Mouse (Mus musculus) CH12.LX (cell line): Measurements from ENCODE around the gene Syne1. TPM values are rescaled to one million over a fixed set of nuclear protein-coding genes. Genes with fewer than 3 reads are reported as not detected.
"Not testable (repeated sequence)": the region's sequence is repeated elsewhere in the genome, so short reads cannot be mapped to it uniquely, and the experiment has no call there.

ENCODE experiments used
- DNase-seq: peaks from one replicate; pipeline ENCODE4 v3.0.0-alpha.2; 2013; ENCODE audit errors: extremely low read depth
- H3K27ac ChIP-seq: 2 replicates; pipeline ENCODE4 v1.5.1; 2012; ENCODE audit warnings: low read depth, mild to moderate bottlenecking, control low read depth, moderate library complexity; ENCODE audit not compliant: insufficient read depth
- H3K27me3 ChIP-seq: replicated peaks from 2 replicates; pipeline ENCODE3; 2012; ENCODE audit warnings: inconsistent platforms
- H3K36me3 ChIP-seq, 2 experiments: replicated peaks in 1 of 2; 2 replicates each; pipeline versions ENCODE3 to v1.6.1; 2012; ENCODE audit warnings: inconsistent platforms in 1 of 2, low read length in 1 of 2, mild to moderate bottlenecking in 1 of 2, mixed read lengths in 1 of 2, moderate library complexity in 1 of 2; ENCODE audit not compliant: control insufficient read depth in 1 of 2, insufficient read depth in 1 of 2
- H3K4me1 ChIP-seq, 2 experiments: 2 replicates each; pipeline ENCODE4 v1.6.1; 2012; ENCODE audit warnings: inconsistent platforms in 1 of 2, moderate library complexity in 1 of 2; ENCODE audit not compliant: insufficient read depth in 2 of 2, control insufficient read depth in 1 of 2
- H3K4me2 ChIP-seq: 2 replicates; pipeline ENCODE4 v1.6.1; 2012; ENCODE audit warnings: low read depth, mild to moderate bottlenecking, control low read depth; ENCODE audit not compliant: poor library complexity, insufficient read depth, severe bottlenecking
- H3K4me3 ChIP-seq, 3 experiments: fragments of 150-350 bp in 1 of 3; sonication (generic) in 1 of 3; replicated peaks in 1 of 3; 2 replicates each; pipeline versions ENCODE3 to v1.5.1; 2011 to 2012; ENCODE audit warnings: low read depth in 2 of 3, low read length in 2 of 3, mild to moderate bottlenecking in 2 of 3, moderate library complexity in 2 of 3, control low read depth in 1 of 3, improper control_type of control experiment in 1 of 3, inconsistent platforms in 1 of 3, mixed read lengths in 1 of 3; ENCODE audit not compliant: poor library complexity in 1 of 3
- H3K79me2 ChIP-seq: replicated peaks from 2 replicates; pipeline ENCODE4 v1.6.1; 2012; ENCODE audit warnings: mild to moderate bottlenecking, moderate library complexity; ENCODE audit not compliant: control insufficient read depth, poor library complexity, insufficient read depth, severe bottlenecking; ENCODE audit errors: extremely low read depth
- H3K9ac ChIP-seq: 2 replicates; pipeline ENCODE4 v1.6.1; 2012; ENCODE audit warnings: low read depth, mild to moderate bottlenecking, control low read depth, moderate library complexity; ENCODE audit not compliant: insufficient read depth
- H3K9me3 ChIP-seq: replicated peaks from 2 replicates; pipeline ENCODE3; 2012; ENCODE audit warnings: low read length, inconsistent platforms, mixed read lengths
- BHLHE40 ChIP-seq: IDR thresholded peaks from 2 replicates; pipeline ENCODE4 v1.6.1; 2011; ENCODE audit warnings: mild to moderate bottlenecking, low read depth, low read length, improper control_type of control experiment
- CHD1 ChIP-seq: IDR thresholded peaks from 2 replicates; pipeline ENCODE4 v1.6.1; 2012; ENCODE audit warnings: low read depth, low read length, improper control_type of control experiment, inconsistent platforms
- CTCF ChIP-seq, 2 experiments: IDR thresholded peaks in 1 of 2; conservative IDR thresholded peaks in 1 of 2; 2 replicates each; pipeline ENCODE4 v1.5.1; 2011 to 2012; ENCODE audit warnings: low read depth in 2 of 2, low read length in 2 of 2, improper control_type of control experiment in 1 of 2, inconsistent platforms in 1 of 2, mild to moderate bottlenecking in 1 of 2, moderate library complexity in 1 of 2
- ELF1 ChIP-seq: IDR thresholded peaks from 2 replicates; pipeline ENCODE4 v1.6.1; 2014; ENCODE audit warnings: low read depth, mild to moderate bottlenecking, inconsistent platforms, low read length, improper control_type of control experiment
- ETS1 ChIP-seq: conservative IDR thresholded peaks from 2 replicates; pipeline ENCODE4 v1.6.1; 2012; ENCODE audit warnings: low read depth, mild to moderate bottlenecking, inconsistent platforms, low read length, improper control_type of control experiment, moderate library complexity
- GABPA ChIP-seq: IDR thresholded peaks from 2 replicates; pipeline ENCODE4 v1.6.1; 2012; ENCODE audit warnings: low read depth, low read length, improper control_type of control experiment, inconsistent platforms; ENCODE audit not compliant: insufficient replicate concordance
- JUND ChIP-seq: conservative IDR thresholded peaks from 2 replicates; pipeline ENCODE4 v1.6.1; 2011; ENCODE audit warnings: low read depth, low read length, improper control_type of control experiment
- KAT2A ChIP-seq: IDR thresholded peaks from 2 replicates; pipeline ENCODE4 v1.6.1; 2012; ENCODE audit warnings: low read length, improper control_type of control experiment, inconsistent platforms; ENCODE audit not compliant: insufficient replicate concordance
- MAFK ChIP-seq: IDR thresholded peaks from 2 replicates; pipeline ENCODE4 v1.6.1; 2011; ENCODE audit warnings: low read length, improper control_type of control experiment; ENCODE audit not compliant: insufficient replicate concordance
- MEF2A ChIP-seq: IDR thresholded peaks from 2 replicates; pipeline ENCODE4 v1.6.1; 2014; ENCODE audit warnings: low read depth, mild to moderate bottlenecking, inconsistent platforms, low read length, improper control_type of control experiment, borderline replicate concordance
- MXI1 ChIP-seq: IDR thresholded peaks from 2 replicates; pipeline ENCODE4 v1.6.1; 2011; ENCODE audit warnings: mild to moderate bottlenecking, low read depth, low read length, improper control_type of control experiment
- MYC ChIP-seq: IDR thresholded peaks from 2 replicates; pipeline ENCODE4 v1.6.1; 2011; ENCODE audit warnings: low read depth, mild to moderate bottlenecking, improper control_type of control experiment, low read length
- NRF1 ChIP-seq: IDR thresholded peaks from 2 replicates; pipeline ENCODE4 v1.6.1; 2014; ENCODE audit warnings: low read depth, mild to moderate bottlenecking, inconsistent platforms, low read length, improper control_type of control experiment, moderate library complexity
- PAX5 ChIP-seq: IDR thresholded peaks from 2 replicates; pipeline ENCODE4 v1.6.1; 2012; ENCODE audit warnings: low read length, inconsistent platforms, mixed read lengths
- POLR2A ChIP-seq: IDR thresholded peaks from 2 replicates; pipeline ENCODE4 v1.6.1; 2011; ENCODE audit warnings: low read depth, mild to moderate bottlenecking, improper control_type of control experiment, low read length
- RAD21 ChIP-seq: IDR thresholded peaks from 2 replicates; pipeline ENCODE4 v1.6.1; 2011; ENCODE audit warnings: low read depth, mild to moderate bottlenecking, low read length, improper control_type of control experiment, moderate library complexity
- SIN3A ChIP-seq: IDR thresholded peaks from 2 replicates; pipeline ENCODE4 v1.6.1; 2012; ENCODE audit warnings: low read length, improper control_type of control experiment, inconsistent platforms
- UBTF ChIP-seq: IDR thresholded peaks from 2 replicates; pipeline ENCODE4 v1.6.1; 2012; ENCODE audit warnings: low read depth, mild to moderate bottlenecking, inconsistent platforms, low read length, improper control_type of control experiment, moderate library complexity
- ZMIZ1 ChIP-seq: IDR thresholded peaks from 2 replicates; pipeline ENCODE4 v1.6.1; 2012; ENCODE audit warnings: low read depth, mild to moderate bottlenecking, inconsistent platforms, low read length, improper control_type of control experiment
- dilution Hi-C: fragments of 300-500 bp; cut with MboI; formaldehyde crosslinking; loops from 2 replicates; pipeline ENCODE4 v1.14.3; 2020; ENCODE audit warnings: low sequenced_read_pairs; ENCODE audit not compliant: extremely low pct_unique_long_range_greater_than_20kb, extremely low pct_ligation_motif_present
- in situ Hi-C: fragments of 300-500 bp; cut with MboI; formaldehyde crosslinking; loops from 3 replicates; pipeline ENCODE4 v1.14.3; 2019; ENCODE audit warnings: low sequenced_read_pairs, low pct_ligation_motif_present, low pct_unique_long_range_greater_than_20kb, mixed read lengths
- polyA plus RNA-seq: library from polyadenylated mRNA; unstranded; fragments of >175 nt; gene quantifications from 2 replicates; pipeline ENCODE4 v1.2.1, GENCODE M21; 2012; ENCODE audit warnings: low read depth; ENCODE audit not compliant: insufficient read length
- total RNA-seq, 2 experiments: library from RNA; depleted of rRNA; stranded (reverse); fragments of 300-350 nt in 1 of 2; fragments of >200 nt in 1 of 2; gene quantifications; 2 replicates each; pipeline ENCODE4 v1.2.3; 2012 to 2014

Gene Syne1
- total and polyA plus RNA-seq, 3 experiments, result 3.1 to 7.6 (median 3.6) TPM

DNA sequence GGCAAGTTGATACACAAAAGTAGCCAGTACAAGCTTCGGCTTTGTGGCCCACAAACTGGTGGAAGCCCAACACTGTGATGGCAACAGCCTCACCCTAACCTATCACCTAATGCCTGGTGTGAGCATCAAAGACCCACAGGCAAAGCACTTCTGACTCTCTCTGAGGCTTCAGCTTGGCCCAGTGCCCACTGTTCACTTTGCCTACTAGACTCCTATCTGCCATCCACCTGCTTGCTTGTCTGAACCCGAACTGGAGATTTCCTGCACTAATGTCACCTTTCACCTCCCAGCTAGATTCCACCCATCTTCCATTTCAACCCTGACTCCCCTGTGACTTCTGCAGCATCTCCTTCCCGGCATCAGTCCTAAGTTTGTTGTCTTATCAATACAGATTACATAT is 47.4 kb downstream of the Syne1 start:
- Histone ChIP-seq H3K4me2 (no peak overlapping the region), H3K27ac (no peak overlapping the region), H3K4me1 (peaks cover 0 to 6% of the 10 kb centered on the region in 2 experiments; a peak in 1 of 4 replicates), H3K27me3 (no peaks in the 10 kb centered on the region), H3K9ac (no peak overlapping the region)
- dilution Hi-C loops, result no loop called here
- TF ChIP-seq ELF1 (no peak), UBTF (no peak), JUND (no peak), NRF1 (no peak), KAT2A (no peak), MXI1 (no peak), RAD21 (no peak), MAFK (no peak), SIN3A (no peak), ETS1 (no peak), MYC (no peak), GABPA (no peak), CHD1 (no peak), CTCF (conservative IDR thresholded peaks at IDR 0.05 in 1 of 2, IDR thresholded peaks at IDR 0.05 in 1 of 2; ENCODE audit: low read depth in 2 of 2, low read length in 2 of 2) (no peak), ZMIZ1 (no peak), BHLHE40 (no peak), MEF2A (no peak), POLR2A (no peak), PAX5 (no peak)
- TF ChIP-seq, all 38 proteins: peak for 0
- Histone ChIP-seq H3K36me3 (no peaks in the 10 kb centered on the region), H3K4me3 (no peak overlapping the region), H3K79me2 (no peaks in the 10 kb centered on the region), H3K9me3 (no peaks in the 10 kb centered on the region)
- in situ Hi-C loops, result no loop called here
- no peak for DNase-seq

- H3K4me3 ChIP-seq, H3K4me2 ChIP-seq, H3K9me3 ChIP-seq, dilution Hi-C loops, DNase-seq, H3K9ac ChIP-seq, H3K36me3 ChIP-seq, H3K27ac ChIP-seq, H3K4me1 ChIP-seq, in situ Hi-C loops, H3K79me2 ChIP-seq, H3K27me3 ChIP-seq: not testable (repeated sequence)
These were observed 51.5 kb downstream of the Syne1 start for GRCm38 (mm10) chr10:5499684-5500369.
